Mouse (Mus musculus) heart, embryonic 13.5 days (tissue): ENCODE measurements at regions not wholly inside any gene's neighbourhood (a gene's known extent, or its start where the extent isn't known, plus 50 kb on each side); places are given as distances from the start of the nearest gene placed in this dataset.
A peak's percentile ranks its signal among the peaks of the same experiment; 100 is the strongest.

ENCODE experiments used
- ATAC-seq: fragments of 200-750 bp; cut with Nextera tagmentation; 2 replicates; pipeline ENCODE4 v1.8.0; 2017; ENCODE audit warnings: moderate TSS enrichment; ENCODE audit not compliant: insufficient number of reproducible peaks, low FRiP score, low TSS enrichment; ENCODE audit errors: extremely low read depth
- H3K27ac ChIP-seq: fragments of 300-500 bp; sonication (generic); replicated peaks from 2 replicates; pipeline ENCODE4 v1.5.1; 2015; ENCODE audit warnings: moderate library complexity, mild to moderate bottlenecking, inconsistent platforms
- H3K27me3 ChIP-seq: fragments of 300-500 bp; sonication (generic); replicated peaks from 2 replicates; pipeline ENCODE4 v1.6.1; 2015; ENCODE audit warnings: mild to moderate bottlenecking, inconsistent platforms
- H3K36me3 ChIP-seq: fragments of 300-500 bp; sonication (generic); 2 replicates; pipeline ENCODE4 v1.6.1; 2015; ENCODE audit warnings: mild to moderate bottlenecking, inconsistent platforms
- H3K4me1 ChIP-seq: fragments of 300-500 bp; sonication (generic); 2 replicates; pipeline ENCODE4 v1.6.1; 2015; ENCODE audit warnings: inconsistent platforms
- H3K4me2 ChIP-seq: fragments of 300-500 bp; sonication (generic); 2 replicates; pipeline ENCODE4 v1.6.1; 2015; ENCODE audit warnings: inconsistent platforms, mild to moderate bottlenecking, moderate library complexity
- H3K4me3 ChIP-seq: fragments of 300-500 bp; sonication (generic); 2 replicates; pipeline ENCODE4 v1.5.1; 2015; ENCODE audit warnings: moderate library complexity, mild to moderate bottlenecking, inconsistent platforms
- H3K9ac ChIP-seq: fragments of 300-500 bp; sonication (generic); 2 replicates; pipeline ENCODE4 v1.6.1; 2015; ENCODE audit warnings: inconsistent platforms, mild to moderate bottlenecking, moderate library complexity
- H3K9me3 ChIP-seq: fragments of 300-500 bp; sonication (generic); 2 replicates; pipeline ENCODE4 v1.6.1; 2016; ENCODE audit warnings: inconsistent platforms
- WGBS: fragments of 180-500 bp; shearing (Covaris S2); methylation state at CpG from one replicate; pipeline ENCODE4 v1.1.7; 2015; ENCODE audit warnings: mixed read lengths; 5-methylcytosine and 5-hydroxymethylcytosine counted together

DNA sequence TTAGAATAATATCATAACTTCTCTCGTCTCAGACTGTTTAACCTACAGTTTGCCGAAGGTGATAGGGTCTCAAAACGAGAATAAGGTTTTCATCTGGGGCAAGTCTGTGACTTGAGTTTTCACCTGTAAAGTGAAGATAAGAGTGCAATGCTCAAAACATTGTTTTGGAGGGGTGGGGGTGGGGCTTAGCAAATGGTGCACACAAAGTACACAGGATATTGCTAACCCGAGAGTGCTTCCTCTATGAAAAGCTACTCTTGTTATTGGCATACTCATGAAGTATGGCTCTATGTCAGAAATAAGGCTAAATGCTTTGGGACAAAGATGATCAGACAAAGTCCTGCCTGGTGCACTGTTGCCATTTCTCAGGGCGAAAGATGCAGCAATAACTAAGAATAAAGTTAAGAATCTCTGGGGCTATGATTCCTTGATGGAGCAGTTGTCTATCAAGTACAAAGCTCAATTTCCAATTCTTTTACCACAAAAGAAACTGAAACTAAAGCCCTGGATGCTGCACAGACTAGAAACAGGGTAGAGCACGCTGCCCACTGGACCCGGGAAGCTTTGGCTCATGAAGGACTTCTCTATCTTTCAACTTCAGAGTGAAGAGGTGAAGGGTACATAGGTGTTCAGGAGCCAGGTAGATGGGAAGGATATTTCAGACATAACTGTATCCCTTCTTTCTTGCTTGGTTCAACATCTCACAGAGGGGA is 350.2 kb downstream of the Foxo1 start:
- 75% methylated on average over 7 of the region's 7 CpGs for WGBS

DNA sequence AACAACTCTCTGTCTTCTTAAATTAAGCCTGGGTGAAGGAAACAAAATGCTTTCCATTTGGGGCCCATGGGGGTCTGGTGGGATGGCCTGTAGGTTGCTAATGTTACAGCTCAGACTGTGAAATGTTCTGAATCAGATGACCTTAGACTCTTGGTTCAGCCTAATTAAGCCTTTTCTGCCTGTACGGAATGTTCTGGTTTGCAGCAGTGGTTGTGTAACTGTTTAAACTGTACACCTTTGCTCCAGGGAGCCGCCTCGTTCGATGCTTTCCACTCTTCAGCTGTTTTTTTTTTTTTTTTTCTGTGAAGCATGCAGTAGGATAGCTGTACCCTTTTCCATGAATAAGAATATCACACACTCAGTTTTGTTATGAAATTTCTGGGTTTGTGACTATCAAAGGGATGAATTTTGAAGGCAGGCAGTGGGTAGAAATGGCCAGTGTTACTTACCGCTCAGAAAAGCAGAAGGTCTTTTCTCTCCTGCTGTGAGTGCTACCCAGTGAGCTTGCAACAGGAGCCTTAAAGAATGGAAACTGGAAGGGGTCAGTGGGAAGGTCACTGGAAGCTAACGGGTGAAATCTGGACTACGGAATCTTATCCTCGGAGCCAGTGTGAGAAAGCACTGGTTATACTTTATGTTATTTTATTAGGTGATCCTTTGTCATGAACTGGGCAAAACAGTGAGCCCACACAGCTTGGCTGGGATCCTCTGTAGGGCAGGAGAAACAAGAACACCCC is 349.4 kb downstream of the Foxo1 start:
- H3K27ac ChIP-seq: no peak overlapping the region
- H3K4me3 ChIP-seq: no peak overlapping the region
- ATAC-seq: no peak
- WGBS: 56% methylated on average over 8 of the region's 8 CpGs
- no peaks in the 10 kb centered on the region for H3K36me3 ChIP-seq
- no peaks in the 10 kb centered on the region for H3K9me3 ChIP-seq
- no peak overlapping the region for H3K9ac ChIP-seq
- H3K4me2 ChIP-seq: no peak overlapping the region
- H3K4me1 ChIP-seq: no peaks in the 10 kb centered on the region
- H3K27me3 ChIP-seq: no peaks in the 10 kb centered on the region; the same call in 1 of the 2 replicates

More for the DNA sequence above, 350.2 kb downstream of the Foxo1 start:
- Histone ChIP-seq H3K27me3 (no peaks in the 10 kb centered on the region; the same call in 1 of the 2 replicates), H3K4me2 (no peak overlapping the region), H3K4me1 (no peaks in the 10 kb centered on the region), H3K9ac (no peak overlapping the region), H3K4me3 (no peak overlapping the region), H3K9me3 (no peaks in the 10 kb centered on the region), H3K27ac (no peak overlapping the region), H3K36me3 (no peaks in the 10 kb centered on the region)
- ATAC-seq: no peak

DNA sequence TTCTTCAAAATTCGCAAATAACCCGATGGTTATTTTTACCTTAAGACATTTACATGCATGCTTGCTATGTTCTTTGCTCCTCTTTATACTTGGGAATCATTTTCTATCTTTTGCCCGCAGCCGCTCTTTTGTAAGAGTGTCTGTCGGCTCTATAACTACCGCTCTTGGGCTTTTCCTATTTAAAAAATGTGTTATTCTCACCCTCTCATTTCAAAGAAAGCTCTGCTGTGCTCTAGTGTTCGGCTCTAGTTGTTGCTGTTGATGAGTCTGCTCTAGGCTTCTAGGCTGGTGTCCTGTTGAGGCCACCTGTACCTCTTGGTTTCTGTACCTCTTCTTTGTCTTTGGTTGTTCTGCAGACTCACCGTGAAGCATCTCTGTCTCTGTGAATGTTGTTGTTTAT is 343.7 kb downstream of the Foxo1 start:
- H3K4me2 ChIP-seq: no peak overlapping the region
- no peak overlapping the region for H3K4me3 ChIP-seq
- H3K27me3 ChIP-seq: no peaks in the 10 kb centered on the region
- ATAC-seq: no peak
- no peaks in the 10 kb centered on the region for H3K4me1 ChIP-seq
- no peaks in the 10 kb centered on the region for H3K36me3 ChIP-seq
- H3K9me3 ChIP-seq: no peaks in the 10 kb centered on the region
- H3K27ac ChIP-seq: no peak overlapping the region
- WGBS: 88% methylated on average over 8 of the region's 8 CpGs
- H3K9ac ChIP-seq: no peak overlapping the region

DNA sequence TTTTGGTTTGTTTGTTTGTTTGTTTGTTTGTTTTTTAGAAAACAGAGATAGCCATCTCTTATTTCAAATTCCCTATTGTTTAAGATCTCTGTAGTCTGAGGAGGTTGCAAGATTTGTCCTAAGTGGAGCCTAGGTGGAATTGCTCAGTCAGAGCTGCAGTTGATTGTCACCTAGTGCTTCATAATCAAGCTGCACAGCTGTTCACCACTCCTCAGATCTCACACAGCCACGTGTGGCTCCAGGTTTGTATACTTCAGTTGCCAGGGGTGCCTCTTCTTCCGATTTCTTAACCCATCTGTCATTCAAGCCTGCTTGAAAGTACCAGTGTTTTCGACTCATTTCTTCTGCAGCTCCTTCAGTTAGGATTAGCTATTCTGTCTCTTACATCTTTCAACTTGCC is 342.3 kb downstream of the Foxo1 start:
- Histone ChIP-seq H3K27ac (no peak overlapping the region), H3K4me3 (no peak overlapping the region), H3K36me3 (no peaks in the 10 kb centered on the region), H3K9ac (no peak overlapping the region), H3K9me3 (no peaks in the 10 kb centered on the region), H3K4me2 (no peak overlapping the region), H3K27me3 (no peaks in the 10 kb centered on the region), H3K4me1 (no peaks in the 10 kb centered on the region)
- no peak for ATAC-seq
- 64% methylated on average over 3 of the region's 3 CpGs for WGBS

DNA sequence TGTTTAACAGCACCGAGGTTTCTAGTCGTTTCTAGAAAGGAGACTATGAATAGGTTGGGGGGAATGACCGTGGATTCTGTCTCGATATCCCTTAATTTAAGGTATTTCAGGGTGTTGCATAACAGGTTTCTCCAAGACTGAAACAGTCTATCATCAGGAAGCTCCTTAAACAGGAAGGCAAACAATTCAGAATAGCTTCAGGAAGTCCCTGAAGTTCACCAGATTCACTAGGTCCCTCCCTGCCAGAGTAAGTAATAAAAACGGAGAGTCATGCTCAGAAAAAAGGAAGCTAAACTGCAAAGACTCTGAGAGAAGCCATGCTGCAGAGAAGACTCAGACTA is 339.9 kb downstream of the Foxo1 start:
- Histone ChIP-seq H3K4me3 (no peak overlapping the region), H3K36me3 (no peaks in the 10 kb centered on the region), H3K4me1 (peaks cover 7% of the 10 kb centered on the region), H3K27me3 (no peaks in the 10 kb centered on the region), H3K27ac (no peak overlapping the region), H3K9me3 (no peaks in the 10 kb centered on the region), H3K9ac (no peak overlapping the region), H3K4me2 (no peak overlapping the region)
- 60% methylated on average over 5 of the region's 5 CpGs for WGBS
- ATAC-seq: no peak

DNA sequence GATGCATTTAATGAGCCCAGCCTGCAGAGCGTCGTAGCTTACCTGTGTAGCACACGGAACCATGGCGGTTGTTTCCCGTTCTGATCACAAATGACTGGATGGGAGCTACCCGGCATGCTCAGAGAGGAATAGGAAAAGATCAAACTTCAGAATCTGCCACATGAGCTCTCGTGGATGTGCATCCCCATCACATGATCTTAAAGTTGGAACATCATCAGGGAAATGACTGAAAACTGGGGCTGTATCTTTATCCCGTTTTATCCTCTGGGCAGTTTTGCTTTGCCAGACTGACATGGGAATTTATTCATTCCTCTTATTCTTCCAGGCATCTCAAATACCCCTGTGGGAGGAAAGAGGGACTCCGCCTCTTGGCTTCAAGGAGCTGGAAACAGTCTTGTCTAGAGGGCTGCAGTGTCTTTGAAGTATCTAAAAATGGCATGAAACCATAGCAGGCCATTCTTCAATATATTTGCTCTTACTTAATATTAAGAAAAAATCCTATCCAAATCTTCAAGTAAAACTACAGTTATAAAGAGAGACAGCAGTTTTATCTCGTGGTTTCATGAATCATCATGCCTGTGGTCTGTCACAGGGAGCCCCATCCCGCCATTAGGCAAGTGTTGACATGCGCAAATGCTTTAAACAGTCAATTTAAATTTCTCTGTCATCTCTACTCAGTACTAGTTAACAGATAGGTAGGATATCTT is 339.4 kb downstream of the Foxo1 start:
- no peaks in the 10 kb centered on the region for H3K27me3 ChIP-seq
- no peak overlapping the region for H3K27ac ChIP-seq
- H3K4me2 ChIP-seq: no peak overlapping the region
- H3K36me3 ChIP-seq: no peaks in the 10 kb centered on the region
- WGBS: 72% methylated on average over 12 of the region's 12 CpGs
- no peak overlapping the region for H3K4me3 ChIP-seq
- H3K9me3 ChIP-seq: no peaks in the 10 kb centered on the region
- no peak overlapping the region for H3K9ac ChIP-seq
- H3K4me1 ChIP-seq: peaks cover 8% of the 10 kb centered on the region
- ATAC-seq: no peak

DNA sequence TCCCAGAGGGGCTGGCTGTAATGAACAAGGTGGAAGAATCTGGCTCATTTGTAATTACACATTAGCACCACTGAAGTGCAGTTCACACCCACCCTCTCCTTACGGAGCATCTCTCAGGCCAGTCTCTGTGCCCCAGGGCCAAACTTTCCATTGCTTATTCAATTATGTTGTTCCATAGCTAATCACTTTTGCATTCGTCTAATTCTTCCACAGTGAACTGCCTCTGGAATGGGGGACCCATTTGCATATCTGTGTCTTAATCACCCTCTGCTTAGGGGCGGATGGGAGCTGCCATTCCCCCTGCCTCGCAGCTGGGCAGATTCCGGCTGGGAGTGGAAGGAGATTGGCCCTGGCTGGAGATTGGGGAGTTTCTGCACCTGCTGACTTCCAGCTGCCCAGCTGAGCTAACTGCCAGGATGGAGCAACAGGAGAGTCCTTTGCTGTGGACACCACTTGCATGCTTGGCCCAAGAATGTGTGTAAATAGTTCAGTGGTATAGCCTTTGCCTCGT is 337.2 kb downstream of the Foxo1 start:
- whole genome bisulfite sequencing: 61% methylated on average over 6 of the region's 6 CpGs
- ATAC-seq: no peak

DNA sequence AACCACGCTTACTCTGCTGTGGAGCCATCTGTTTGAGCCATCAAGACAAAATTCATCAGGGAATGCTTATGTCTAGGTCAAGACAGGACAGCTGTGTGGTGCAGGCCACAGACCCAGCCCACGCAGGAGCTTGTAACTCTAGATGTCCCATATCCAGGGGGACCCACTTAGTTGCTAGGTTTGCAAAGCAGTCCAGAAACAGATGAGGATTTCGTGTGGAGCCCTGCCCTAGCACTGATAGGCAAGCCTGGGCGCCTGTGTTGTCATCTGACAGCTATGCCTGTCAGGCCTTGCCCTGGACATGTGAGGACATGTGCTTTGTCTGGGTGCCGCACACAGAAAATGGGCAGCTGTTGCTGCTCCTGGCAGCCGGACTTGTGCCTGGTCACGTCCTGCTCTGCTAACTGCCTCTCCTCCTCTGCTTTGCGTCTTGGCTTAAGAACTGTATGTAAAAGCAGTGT is 335.1 kb downstream of the Foxo1 start:
- Histone ChIP-seq H3K9ac (0 out of 2 replicates have a peak overlapping the region, but pooled peaks have one; percentile 3), H3K4me1 (peaks cover 14% of the 10 kb centered on the region), H3K36me3 (no peaks in the 10 kb centered on the region), H3K4me2 (no peak overlapping the region), H3K9me3 (no peaks in the 10 kb centered on the region), H3K4me3 (no peak overlapping the region), H3K27me3 (no peaks in the 10 kb centered on the region), H3K27ac (no peak overlapping the region)
- ATAC-seq: 0 out of 2 replicates have a peak, but pooled peaks have one; percentile 25
- WGBS: 42% methylated on average over 8 of the region's 8 CpGs

More for the DNA sequence above, 337.2 kb downstream of the Foxo1 start:
- no peaks in the 10 kb centered on the region for H3K36me3 ChIP-seq
- no peaks in the 10 kb centered on the region for H3K9me3 ChIP-seq
- peaks cover 14% of the 10 kb centered on the region for H3K4me1 ChIP-seq
- no peak overlapping the region for H3K9ac ChIP-seq
- no peaks in the 10 kb centered on the region for H3K27me3 ChIP-seq
- H3K4me3 ChIP-seq: no peak overlapping the region
- H3K27ac ChIP-seq: no peak overlapping the region
- no peak overlapping the region for H3K4me2 ChIP-seq

DNA sequence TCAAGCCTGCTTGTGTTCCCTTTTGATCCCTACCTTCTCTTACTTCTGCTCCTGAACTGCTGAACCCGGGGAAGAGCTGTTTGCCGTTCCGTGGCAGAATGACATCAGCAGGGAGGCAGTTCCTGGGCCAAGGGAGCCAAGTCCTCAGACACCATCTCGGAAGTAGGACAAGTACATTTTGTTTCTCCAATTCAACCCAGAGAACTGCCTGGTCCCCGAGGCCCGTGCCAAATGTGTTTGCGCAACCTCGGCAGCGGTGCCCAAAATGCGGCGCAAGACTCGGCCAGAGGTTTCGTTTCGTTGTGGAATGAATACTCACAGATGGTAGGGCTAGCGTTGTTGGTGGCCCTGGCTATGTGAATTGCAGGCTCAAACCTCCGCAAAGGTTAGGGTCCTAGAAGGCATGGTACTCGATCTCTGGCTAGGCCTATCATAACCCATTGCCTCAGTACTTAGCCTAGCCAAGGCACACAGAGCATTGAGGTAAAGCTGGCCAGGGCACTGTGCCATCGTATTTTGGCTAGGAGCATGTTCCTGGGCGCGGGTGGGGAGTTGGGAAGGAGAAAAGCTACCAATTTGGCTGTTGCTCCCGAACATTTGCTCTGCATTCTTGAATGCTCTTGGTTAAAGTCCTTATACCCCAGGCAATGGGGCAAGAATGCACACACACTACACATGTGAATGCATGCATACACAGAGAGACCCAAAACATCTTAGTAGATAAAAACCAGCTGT is 333.0 kb downstream of the Foxo1 start:
- Histone ChIP-seq H3K4me3 (no peak overlapping the region), H3K4me2 (no peak overlapping the region), H3K4me1 (peaks cover 14% of the 10 kb centered on the region), H3K36me3 (no peaks in the 10 kb centered on the region), H3K27ac (no peak overlapping the region), H3K9me3 (no peaks in the 10 kb centered on the region), H3K27me3 (no peaks in the 10 kb centered on the region), H3K9ac (no peak overlapping the region)
- no peak for ATAC-seq
- 75% methylated on average over 21 of the region's 21 CpGs for WGBS

DNA sequence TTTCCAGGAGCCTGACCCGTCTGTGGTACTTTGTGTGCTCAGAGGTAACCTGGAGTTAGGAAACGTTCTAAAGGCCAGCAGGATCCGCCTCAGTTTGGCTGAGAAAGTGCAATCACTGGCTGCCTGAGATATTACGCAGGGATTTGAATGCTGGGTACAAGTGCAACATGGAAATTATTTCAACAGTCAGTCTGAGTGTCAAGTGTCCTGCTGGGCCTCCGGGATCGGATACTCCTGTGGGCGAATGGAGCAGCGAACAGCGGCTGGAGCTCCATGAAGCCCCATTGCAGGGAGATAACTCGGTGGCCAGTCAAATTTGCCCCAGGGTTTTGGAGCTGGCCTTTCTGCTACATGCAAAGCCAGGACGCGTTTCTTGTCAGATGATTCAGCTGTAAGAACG is 332.4 kb downstream of the Foxo1 start:
- Histone ChIP-seq H3K27me3 (no peaks in the 10 kb centered on the region), H3K9ac (no peak overlapping the region), H3K4me2 (no peak overlapping the region), H3K4me1 (peaks cover 14% of the 10 kb centered on the region), H3K27ac (no peak overlapping the region), H3K4me3 (no peak overlapping the region), H3K36me3 (no peaks in the 10 kb centered on the region), H3K9me3 (no peaks in the 10 kb centered on the region)
- 64% methylated on average over 13 of the region's 13 CpGs for WGBS
- no peak for ATAC-seq

DNA sequence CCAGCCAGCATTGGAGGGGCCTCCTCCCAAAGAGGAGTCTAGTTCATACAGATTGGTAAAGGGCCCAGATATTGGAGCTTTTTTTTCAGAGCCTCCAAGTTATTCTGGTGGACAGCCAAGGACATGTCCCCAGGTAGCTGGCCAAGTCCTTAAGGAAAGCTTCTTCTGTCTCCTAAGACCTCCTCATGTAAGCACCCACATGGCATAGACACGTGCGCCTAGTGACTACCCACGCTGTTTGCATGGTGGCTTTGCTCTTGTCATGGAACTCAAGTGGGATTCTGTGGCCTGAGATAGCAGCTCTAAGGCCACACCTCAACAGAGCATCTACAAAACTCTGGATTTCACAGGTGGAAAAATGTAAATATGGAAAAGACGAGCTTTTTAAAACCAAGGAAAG is 332.0 kb downstream of the Foxo1 start:
- WGBS: 82% methylated on average over 4 of the region's 4 CpGs
- no peaks in the 10 kb centered on the region for H3K27me3 ChIP-seq
- no peak overlapping the region for H3K9ac ChIP-seq
- no peaks in the 10 kb centered on the region for H3K9me3 ChIP-seq
- no peak for ATAC-seq
- no peak overlapping the region for H3K27ac ChIP-seq
- H3K36me3 ChIP-seq: no peaks in the 10 kb centered on the region
- peaks cover 14% of the 10 kb centered on the region for H3K4me1 ChIP-seq
- H3K4me2 ChIP-seq: no peak overlapping the region
- H3K4me3 ChIP-seq: no peak overlapping the region
